Mouse (Mus musculus) hindbrain, embryonic 10.5 days (tissue): Measurements from ENCODE around the gene Nr2f2. TPM values are rescaled to one million over a fixed set of nuclear protein-coding genes. Genes with fewer than 3 reads are reported as not detected.

Source experiments
- DNase-seq: peaks from one replicate; pipeline ENCODE4 v3.0.0-alpha.2; 2017; ENCODE audit warnings: low spot score
- H3K27ac ChIP-seq: fragments of 300-500 bp; sonication (generic); 2 replicates; pipeline ENCODE4 v1.5.1; 2016; ENCODE audit warnings: mild to moderate bottlenecking, moderate library complexity
- H3K27me3 ChIP-seq: fragments of 300-500 bp; sonication (generic); 2 replicates; pipeline ENCODE4 v1.6.1; 2016; ENCODE audit warnings: mild to moderate bottlenecking; ENCODE audit not compliant: poor library complexity, insufficient read depth, severe bottlenecking
- H3K36me3 ChIP-seq: fragments of 300-500 bp; sonication (generic); 2 replicates; pipeline ENCODE4 v1.6.1; 2016; ENCODE audit warnings: mild to moderate bottlenecking, moderate library complexity
- H3K4me1 ChIP-seq: fragments of 300-500 bp; sonication (generic); replicated peaks from 2 replicates; pipeline ENCODE4 v1.6.1; 2016; ENCODE audit warnings: mild to moderate bottlenecking
- H3K4me3 ChIP-seq: fragments of 300-500 bp; sonication (generic); 2 replicates; pipeline ENCODE4 v1.5.1; 2016; ENCODE audit warnings: mild to moderate bottlenecking, moderate library complexity
- H3K9me3 ChIP-seq: fragments of 300-500 bp; sonication (generic); 2 replicates; pipeline ENCODE4 v1.6.1; 2016; ENCODE audit warnings: mild to moderate bottlenecking, moderate library complexity
- WGBS: fragments of 180-500 bp; shearing (Covaris S2); methylation state at CpG from one replicate; pipeline ENCODE4 v1.1.7; 2016; 5-methylcytosine and 5-hydroxymethylcytosine counted together
- polyA plus RNA-seq: library from polyadenylated mRNA; unstranded; fragments of >200 nt; fragmentation: Nextera tagmentation; extraction: Ambion mirVana; gene quantifications from 2 replicates; pipeline ENCODE4 v1.2.1, GENCODE M21; 2016

Gene Nr2f2
- polyA plus RNA-seq, 1 experiment from 2014 or later = 83.4 TPM

- peak overlapping the region; percentile 98 for H3K27ac ChIP-seq
- peak; percentile 41 for DNase-seq
- peaks cover 79% of the 10 kb centered on the region for H3K4me1 ChIP-seq
- H3K9me3 ChIP-seq = no peaks in the 10 kb centered on the region
- 12% methylated on average over 5 of the region's 5 CpGs for WGBS
- peaks cover 97% of the 10 kb centered on the region for H3K27me3 ChIP-seq
- H3K4me3 ChIP-seq = peak overlapping the region; percentile 34
- H3K36me3 ChIP-seq = peaks cover 11% of the 10 kb centered on the region; the same call in 1 of the 2 replicates
Observed at GRCm38 (mm10) chr7:70343426-70343825, 23.1 kb downstream of the Nr2f2 start.

- Histone ChIP-seq H3K27me3 (peaks cover 97% of the 10 kb centered on the region), H3K4me1 (peaks cover 79% of the 10 kb centered on the region), H3K27ac (peak overlapping the region; percentile 98), H3K9me3 (no peaks in the 10 kb centered on the region), H3K4me3 (peak overlapping the region; percentile 34; the same call in 1 of the 2 replicates), H3K36me3 (peaks cover 11% of the 10 kb centered on the region; the same call in 1 of the 2 replicates)
- 7% methylated on average over 8 of the region's 8 CpGs for WGBS
- DNase-seq = no peak
Observed at GRCm38 (mm10) chr7:70342771-70343170, 23.8 kb downstream of the Nr2f2 start.

- Histone ChIP-seq H3K27ac (peak overlapping the region; percentile 72), H3K4me1 (peaks cover 79% of the 10 kb centered on the region), H3K9me3 (no peaks in the 10 kb centered on the region), H3K36me3 (peaks cover 11% of the 10 kb centered on the region; the same call in 1 of the 2 replicates), H3K27me3 (peaks cover 97% of the 10 kb centered on the region), H3K4me3 (peak overlapping the region; percentile 21; the same call in 1 of the 2 replicates)
- no peak for DNase-seq
- WGBS = 18% methylated on average over 2 of the region's 2 CpGs
Observed at GRCm38 (mm10) chr7:70342076-70342475, 24.5 kb downstream of the Nr2f2 start.

- peaks cover 74% of the 10 kb centered on the region for H3K4me1 ChIP-seq
- peaks cover 11% of the 10 kb centered on the region; the same call in 1 of the 2 replicates for H3K36me3 ChIP-seq
- peaks cover 99% of the 10 kb centered on the region for H3K27me3 ChIP-seq
- no peaks in the 10 kb centered on the region for H3K9me3 ChIP-seq
- WGBS = 25% methylated on average over 12 of the region's 12 CpGs
- no peak for DNase-seq
- H3K27ac ChIP-seq = peak overlapping the region; percentile 72
- H3K4me3 ChIP-seq = peak overlapping the region; percentile 13; the same call in 1 of the 2 replicates
Observed at GRCm38 (mm10) chr7:70339998-70340630, 26.4 kb downstream of the Nr2f2 start.

- Histone ChIP-seq H3K27me3 (peaks cover 99% of the 10 kb centered on the region), H3K9me3 (no peaks in the 10 kb centered on the region)
- 11% methylated on average over 7 of the region's 7 CpGs for WGBS
Observed at GRCm38 (mm10) chr7:70338265-70338640, 28.3 kb downstream of the Nr2f2 start.

GRCm38 (mm10) chr7:70337581-70338264, 28.8 kb downstream of the Nr2f2 start:
- whole genome bisulfite sequencing = 1% methylated on average over 37 of the region's 37 CpGs

More at GRCm38 (mm10) chr7:70338265-70338640, 28.3 kb downstream of the Nr2f2 start:
- Histone ChIP-seq H3K36me3 (peaks cover 11% of the 10 kb centered on the region; the same call in 1 of the 2 replicates), H3K4me3 (peak overlapping the region; percentile 58), H3K4me1 (peaks cover 73% of the 10 kb centered on the region), H3K27ac (peak overlapping the region; percentile 93)
- DNase-seq = no peak

DNA sequence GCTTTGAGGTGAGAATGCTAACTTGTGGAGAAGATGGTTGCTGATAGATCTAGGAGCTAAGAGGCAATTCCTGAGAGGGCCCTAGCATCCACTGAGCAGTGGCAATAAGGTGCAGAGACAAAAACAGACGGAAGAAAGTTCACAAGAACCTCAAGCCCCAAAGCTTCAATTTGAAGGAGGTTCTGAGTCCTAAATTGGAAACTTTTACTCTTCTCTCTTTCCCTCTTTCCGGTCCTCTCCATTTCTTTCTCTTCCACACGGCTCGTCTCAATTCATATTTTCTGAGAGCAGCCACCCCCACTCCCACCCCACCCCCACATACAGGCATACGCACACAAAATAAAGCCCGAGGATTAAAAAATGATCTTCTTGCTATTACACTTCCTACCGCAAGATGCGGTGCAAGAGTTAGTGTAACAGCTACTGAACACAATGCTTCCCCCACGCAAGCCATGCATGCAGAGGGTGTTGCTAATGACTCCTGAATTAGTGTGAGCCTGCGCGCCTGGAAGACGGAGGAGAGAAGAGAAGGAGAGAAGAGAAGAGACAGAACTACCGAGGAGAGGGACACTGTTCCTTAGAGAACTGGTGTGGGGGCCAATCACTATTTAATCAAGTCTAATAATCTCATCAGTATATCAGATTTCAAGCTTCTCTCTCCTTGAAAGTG, 29.8 kb downstream of the Nr2f2 start:
- 8% methylated on average over 13 of the region's 13 CpGs for WGBS
- peak overlapping the region; percentile 93 for H3K27ac ChIP-seq
- H3K4me1 ChIP-seq = peaks cover 72% of the 10 kb centered on the region

More at GRCm38 (mm10) chr7:70337581-70338264, 28.8 kb downstream of the Nr2f2 start:
- peak; percentile 80 for DNase-seq
- Histone ChIP-seq H3K27me3 (peaks cover 99% of the 10 kb centered on the region), H3K4me1 (peaks cover 73% of the 10 kb centered on the region), H3K9me3 (no peaks in the 10 kb centered on the region), H3K36me3 (peaks cover 11% of the 10 kb centered on the region; the same call in 1 of the 2 replicates), H3K27ac (peak overlapping the region; percentile 93), H3K4me3 (peak overlapping the region; percentile 58)

GRCm38 (mm10) chr7:70336126-70336525, 30.4 kb downstream of the Nr2f2 start:
- 19% methylated on average over 3 of the region's 3 CpGs for WGBS
- no peak for DNase-seq
- Histone ChIP-seq H3K27me3 (peaks cover 100% of the 10 kb centered on the region), H3K27ac (peak overlapping the region; percentile 93), H3K4me3 (peak overlapping the region; percentile 58), H3K9me3 (no peaks in the 10 kb centered on the region), H3K4me1 (peaks cover 78% of the 10 kb centered on the region), H3K36me3 (peaks cover 11% of the 10 kb centered on the region; the same call in 1 of the 2 replicates)

More for the DNA sequence above, 29.8 kb downstream of the Nr2f2 start:
- DNase-seq = peak; percentile 50
- Histone ChIP-seq H3K4me3 (peak overlapping the region; percentile 58), H3K36me3 (peaks cover 11% of the 10 kb centered on the region; the same call in 1 of the 2 replicates), H3K9me3 (no peaks in the 10 kb centered on the region), H3K27me3 (peaks cover 100% of the 10 kb centered on the region)

- Histone ChIP-seq H3K27ac (peak overlapping the region; percentile 93), H3K4me3 (peak overlapping the region; percentile 58), H3K9me3 (no peaks in the 10 kb centered on the region), H3K4me1 (peaks cover 81% of the 10 kb centered on the region), H3K36me3 (peaks cover 11% of the 10 kb centered on the region; the same call in 1 of the 2 replicates), H3K27me3 (peaks cover 100% of the 10 kb centered on the region)
- no peak for DNase-seq
- WGBS = 8% methylated on average over 7 of the region's 7 CpGs
Observed at GRCm38 (mm10) chr7:70335411-70335810, 31.1 kb downstream of the Nr2f2 start.

GRCm38 (mm10) chr7:70334836-70335235, 31.7 kb downstream of the Nr2f2 start:
- peaks cover 81% of the 10 kb centered on the region for H3K4me1 ChIP-seq
- H3K9me3 ChIP-seq = no peaks in the 10 kb centered on the region
- H3K27ac ChIP-seq = peak overlapping the region; percentile 93
- peaks cover 7% of the 10 kb centered on the region; the same call in 1 of the 2 replicates for H3K36me3 ChIP-seq
- DNase-seq = peak; percentile 86
- H3K27me3 ChIP-seq = peaks cover 100% of the 10 kb centered on the region
- H3K4me3 ChIP-seq = peak overlapping the region; percentile 58
- under 1% methylated on average over 17 of the region's 17 CpGs for WGBS

DNA sequence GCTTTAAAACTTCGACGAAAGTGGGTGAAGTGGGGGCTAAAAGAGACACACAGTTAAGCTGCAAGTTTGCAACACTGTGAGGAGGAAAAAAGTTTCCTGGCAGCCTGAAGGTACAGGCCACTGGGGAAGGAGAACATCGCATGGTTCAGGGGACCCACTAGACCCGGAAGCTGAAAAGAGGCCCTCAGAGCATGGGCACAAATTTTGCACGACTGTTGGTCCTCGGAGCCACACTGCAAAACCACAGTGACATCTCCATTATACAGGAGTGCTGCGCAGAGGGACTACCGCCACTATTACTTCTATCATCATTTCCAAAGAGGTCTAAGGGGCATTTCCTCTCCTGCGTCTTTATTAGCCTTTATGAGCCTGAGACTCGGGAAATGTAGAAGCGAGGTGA, 32.7 kb downstream of the Nr2f2 start:
- H3K9me3 ChIP-seq = no peaks in the 10 kb centered on the region

GRCm38 (mm10) chr7:70332926-70333664, 33.4 kb downstream of the Nr2f2 start:
- peak; percentile 40 for DNase-seq
- H3K27me3 ChIP-seq = peaks cover 99% of the 10 kb centered on the region
- 4% methylated on average over 14 of the region's 14 CpGs for WGBS

More for the DNA sequence above, 32.7 kb downstream of the Nr2f2 start:
- peaks cover 99% of the 10 kb centered on the region for H3K27me3 ChIP-seq
- H3K4me3 ChIP-seq = peak overlapping the region; percentile 58
- peaks cover 89% of the 10 kb centered on the region for H3K4me1 ChIP-seq
- peak overlapping the region; percentile 93 for H3K27ac ChIP-seq
- H3K36me3 ChIP-seq = no peaks in the 10 kb centered on the region
- 3% methylated on average over 11 of the region's 11 CpGs for WGBS
- DNase-seq = peak; percentile 35

More at GRCm38 (mm10) chr7:70332926-70333664, 33.4 kb downstream of the Nr2f2 start:
- Histone ChIP-seq H3K4me1 (peaks cover 92% of the 10 kb centered on the region), H3K4me3 (peak overlapping the region; percentile 58), H3K27ac (peak overlapping the region; percentile 93), H3K9me3 (no peaks in the 10 kb centered on the region), H3K36me3 (no peaks in the 10 kb centered on the region)
